Comparison of ENCODE assay signal across 10 mouse cellular contexts in genomic region chr2:119994839-119995238, GRCm38 (mm10). TPM values are rescaled to one million over a fixed set of nuclear protein-coding genes. Genes with fewer than 3 reads are reported as not detected.
DNase-seq lines count a peak whose midpoint lies in the region; ATAC-seq and TF ChIP-seq lines count a peak whose summit lies in the region.
"Had no signal": no experiment of that assay in that cellular context is flagged by ENCODE, and none has a peak within 500 bp of the region (broad histone marks: within the 10 kb centered on the region; RNA-seq: fewer than 3 reads in every experiment).

No protein-coding gene starts in this region.

- no peak for ATAC-seq in heart, embryonic 14.5 days (ENCODE audit: insufficient number of reproducible peaks, insufficient read depth, low FRiP score, low read depth)
- ATAC-seq in lung, embryonic 15.5 days (ENCODE audit: borderline replicate concordance, extremely low read depth, low FRiP score, low TSS enrichment) = no peak
- no peak for ATAC-seq in intestine, embryonic 14.5 days (replicated peaks; ENCODE audit: low FRiP score, low TSS enrichment, low read depth)
- no peak for ATAC-seq in frontal cortex, adult (ENCODE audit: low TSS enrichment)

- peaks cover 12 to 30% of the 10 kb centered on the region in 2 experiments for H3K4me1 ChIP-seq in heart, embryonic 14.5 days (ENCODE audit: control insufficient read depth in 2 of 2, insufficient read depth in 2 of 2, low read length in 2 of 2)
- H3K4me1 ChIP-seq in lung, embryonic 15.5 days = peaks cover 22% of the 10 kb centered on the region
- H3K4me1 ChIP-seq in intestine, embryonic 14.5 days (replicated peaks; ENCODE audit: control insufficient read depth, insufficient read depth, low read length) = peaks cover 3% of the 10 kb centered on the region; the same call in 1 of the 2 replicates
- H3K4me1 ChIP-seq in olfactory bulb, adult 2 months (ENCODE audit: control insufficient read depth, insufficient read depth, low read length) = peaks cover 24% of the 10 kb centered on the region
- H3K4me1 ChIP-seq in cerebellum, adult 2 months (ENCODE audit: control insufficient read depth, insufficient read depth, low read length) = peaks cover 13% of the 10 kb centered on the region
- H3K4me1 ChIP-seq: forebrain, embryonic 12.5 days had no signal

- H3K4me3 ChIP-seq in heart, embryonic 14.5 days (ENCODE audit: control insufficient read depth in 1 of 2, insufficient read depth in 1 of 2, low read depth in 1 of 2, low read length in 2 of 2) = no peak overlapping the region
- no peak overlapping the region for H3K4me3 ChIP-seq in lung, embryonic 15.5 days
- no peak overlapping the region for H3K4me3 ChIP-seq in intestine, embryonic 14.5 days (ENCODE audit: low read depth, low read length)
- no peak overlapping the region for H3K4me3 ChIP-seq in olfactory bulb, adult 2 months (ENCODE audit: insufficient read depth, low read depth, low read length)
- no peak overlapping the region for H3K4me3 ChIP-seq in cerebellum, adult 2 months (replicated peaks; ENCODE audit: insufficient read depth, low read depth, low read length)
- H3K4me3 ChIP-seq: forebrain, embryonic 12.5 days; myocyte had no signal

- H3K4me2 ChIP-seq in heart, embryonic 14.5 days (ENCODE audit: low read length) = no peak overlapping the region
- no peak overlapping the region for H3K4me2 ChIP-seq in lung, embryonic 15.5 days
- no peak overlapping the region for H3K4me2 ChIP-seq in intestine, embryonic 14.5 days (ENCODE audit: low read length)
- H3K4me2 ChIP-seq: forebrain, embryonic 12.5 days had no signal

- 0 out of 2 replicates have a peak, but pooled peaks cover 6% of the 10 kb centered on the region for H3K36me3 ChIP-seq in heart, embryonic 14.5 days (ENCODE audit: control insufficient read depth, insufficient read depth, low read length)
- peaks cover 6% of the 10 kb centered on the region; the same call in 1 of the 2 replicates for H3K36me3 ChIP-seq in lung, embryonic 15.5 days
- H3K36me3 ChIP-seq in intestine, embryonic 14.5 days (ENCODE audit: control insufficient read depth, insufficient read depth, low read length) = peaks cover 6% of the 10 kb centered on the region; the same call in 1 of the 2 replicates

- no peaks in the 10 kb centered on the region for H3K27me3 ChIP-seq in heart, embryonic 14.5 days (ENCODE audit: control insufficient read depth, insufficient read depth, low read length)
- H3K27me3 ChIP-seq in lung, embryonic 15.5 days = no peaks in the 10 kb centered on the region
- H3K27me3 ChIP-seq in intestine, embryonic 14.5 days (replicated peaks; ENCODE audit: control insufficient read depth, insufficient read depth, low read length) = no peaks in the 10 kb centered on the region
- H3K27me3 ChIP-seq in cerebellum, adult 2 months (ENCODE audit: control insufficient read depth, insufficient read depth, low read length) = no peaks in the 10 kb centered on the region
- H3K27me3 ChIP-seq: forebrain, embryonic 12.5 days had no signal

- no peak for TF ChIP-seq POLR2A in olfactory bulb, adult 2 months (IDR thresholded peaks at IDR 0.05; ENCODE audit: insufficient read depth, low read depth, low read length)
- no peak for TF ChIP-seq POLR2A in cerebellum, adult 2 months (IDR thresholded peaks at IDR 0.05; ENCODE audit: borderline replicate concordance, insufficient read depth, low read length)

- 48% methylated on average over 6 of the region's 6 CpGs for WGBS in heart, embryonic 14.5 days
- 74% methylated on average over 6 of the region's 6 CpGs for WGBS in lung, embryonic 15.5 days
- 85% methylated on average over 6 of the region's 6 CpGs for WGBS in intestine, embryonic 14.5 days
- WGBS in olfactory bulb, adult 2 months = 83% methylated on average over 6 of the region's 6 CpGs
- 81% methylated on average over 6 of the region's 6 CpGs for WGBS in cerebellum, adult 2 months

- DNase-seq in heart, adult 9 months (ENCODE audit: low spot score in 2 of 2) = no peak
- no peak for DNase-seq in lung, postnatal 10 days
- DNase-seq in intestine, embryonic 14.5 days (ENCODE audit: low spot score) = no peak
- DNase-seq in cerebellum, adult 2 months = no peak

- H3K27ac ChIP-seq in heart, embryonic 14.5 days (replicated peaks in 1 of 2; ENCODE audit: control insufficient read depth in 1 of 2, insufficient read depth in 1 of 2, low read depth in 2 of 2, low read length in 2 of 2) = peak overlapping the region; percentile 79 to 88; a peak in 3 of 4 replicates
- H3K27ac ChIP-seq in lung, embryonic 15.5 days = peak overlapping the region; percentile 87
- peak overlapping the region; percentile 64; the same call in 1 of the 2 replicates for H3K27ac ChIP-seq in intestine, embryonic 14.5 days (ENCODE audit: low read depth)
- H3K27ac ChIP-seq in olfactory bulb, adult 2 months (ENCODE audit: insufficient read depth, low read depth, low read length) = peak overlapping the region; percentile 23
- H3K27ac ChIP-seq in cerebellum, adult 2 months (ENCODE audit: insufficient read depth, low read length) = no peak overlapping the region

- no peaks in the 10 kb centered on the region for H3K9me3 ChIP-seq in heart, embryonic 14.5 days (ENCODE audit: control insufficient read depth, low read length)
- no peaks in the 10 kb centered on the region for H3K9me3 ChIP-seq in lung, embryonic 15.5 days
- no peaks in the 10 kb centered on the region for H3K9me3 ChIP-seq in intestine, embryonic 14.5 days (ENCODE audit: control insufficient read depth, low read length)
- H3K9me3 ChIP-seq: forebrain, embryonic 12.5 days had no signal

- H3K9ac ChIP-seq in heart, embryonic 14.5 days (ENCODE audit: low read length) = no peak overlapping the region; the same call in 1 of the 2 replicates
- H3K9ac ChIP-seq in lung, embryonic 15.5 days = no peak overlapping the region
- no peak overlapping the region for H3K9ac ChIP-seq in intestine, embryonic 14.5 days (ENCODE audit: low read length)
- H3K9ac ChIP-seq: forebrain, embryonic 12.5 days had no signal

- no peak for TF ChIP-seq CTCF in olfactory bulb, adult 2 months (IDR thresholded peaks at IDR 0.05; ENCODE audit: insufficient read depth, low read depth, low read length)
- TF ChIP-seq CTCF in cerebellum, adult 2 months (IDR thresholded peaks at IDR 0.05; ENCODE audit: borderline replicate concordance, insufficient read depth, low read depth, low read length) = no peak

RNA-seq across cellular contexts. Expression of gene Mapkbp1, which starts 22.3 kb away (rescaled TPM):
- 1.7 and 2.1 TPM in 2 replicates for polyA plus RNA-seq in heart, embryonic 14.5 days (2014; fragmentation: Nextera tagmentation; extraction: Ambion mirVana)
- 2.6 and 3.0 TPM in 2 replicates for polyA plus RNA-seq in lung, embryonic 15.5 days (2015; fragmentation: Nextera tagmentation; extraction: Ambion mirVana)
- polyA plus RNA-seq in intestine, embryonic 14.5 days (2014; fragmentation: Nextera tagmentation; extraction: Ambion mirVana) = 3.6 and 3.9 TPM in 2 replicates
- not detected in 2 replicates for polyA plus RNA-seq in olfactory bulb, adult 2 months (2012; ENCODE audit: insufficient read depth, insufficient read length, low replicate concordance, missing spikeins)
- polyA plus RNA-seq in cerebellum, adult 2 months (2012; rRNA removed) = 37.6 and 42.2 TPM in 2 replicates

RNA-seq across cellular contexts. Expression of gene Jmjd7, which starts 32.4 kb away (rescaled TPM):
- polyA plus RNA-seq in heart, embryonic 14.5 days (2014; fragmentation: Nextera tagmentation; extraction: Ambion mirVana) = 18.1 and 20.7 TPM in 2 replicates
- 20.0 and 21.2 TPM in 2 replicates for polyA plus RNA-seq in lung, embryonic 15.5 days (2015; fragmentation: Nextera tagmentation; extraction: Ambion mirVana)
- polyA plus RNA-seq in intestine, embryonic 14.5 days (2014; fragmentation: Nextera tagmentation; extraction: Ambion mirVana) = 18.9 and 20.1 TPM in 2 replicates
- not detected in 2 replicates for polyA plus RNA-seq in olfactory bulb, adult 2 months (2012; ENCODE audit: insufficient read depth, insufficient read length, low replicate concordance, missing spikeins)
- polyA plus RNA-seq in cerebellum, adult 2 months (2012; rRNA removed) = 11.2 and 11.9 TPM in 2 replicates

RNA-seq across cellular contexts. Expression of gene Gm28042, which starts 32.5 kb away (rescaled TPM):
- 1.9 and 3.6 TPM in 2 replicates for polyA plus RNA-seq in heart, embryonic 14.5 days (2014; fragmentation: Nextera tagmentation; extraction: Ambion mirVana)
- polyA plus RNA-seq in lung, embryonic 15.5 days (2015; fragmentation: Nextera tagmentation; extraction: Ambion mirVana) = 2.1 and 3.1 TPM in 2 replicates
- 2.2 and 3.0 TPM in 2 replicates for polyA plus RNA-seq in intestine, embryonic 14.5 days (2014; fragmentation: Nextera tagmentation; extraction: Ambion mirVana)
- polyA plus RNA-seq in olfactory bulb, adult 2 months (2012; ENCODE audit: insufficient read depth, insufficient read length, low replicate concordance, missing spikeins) = not detected in 2 replicates
- polyA plus RNA-seq in cerebellum, adult 2 months (2012; rRNA removed) = 9.0 and 10.8 TPM in 2 replicates

RNA-seq across cellular contexts. Expression of gene Pla2g4b, which starts 38.4 kb away (rescaled TPM):
- polyA plus RNA-seq in heart, embryonic 14.5 days (2014; fragmentation: Nextera tagmentation; extraction: Ambion mirVana) = 0.84 and 0.86 TPM in 2 replicates
- polyA plus RNA-seq in lung, embryonic 15.5 days (2015; fragmentation: Nextera tagmentation; extraction: Ambion mirVana) = 1.0 and 1.3 TPM in 2 replicates
- polyA plus RNA-seq in intestine, embryonic 14.5 days (2014; fragmentation: Nextera tagmentation; extraction: Ambion mirVana) = 0.72 and 1.4 TPM in 2 replicates
- not detected in 2 replicates for polyA plus RNA-seq in olfactory bulb, adult 2 months (2012; ENCODE audit: insufficient read depth, insufficient read length, low replicate concordance, missing spikeins)
- polyA plus RNA-seq in cerebellum, adult 2 months (2012; rRNA removed) = 12.9 and 16.9 TPM in 2 replicates

Comparison
In these comparisons a context has a peak if more than half of its experiments do, and no peak if none do; other contexts are left out.
1. RNA of gene Jmjd7, which starts 32.4 kb away (polyA plus RNA-seq): 20.0 to 21.2 TPM in lung, embryonic 15.5 days, 18.9 to 20.1 TPM in intestine, embryonic 14.5 days, 18.1 to 20.7 TPM in heart, embryonic 14.5 days and 11.2 to 11.9 TPM in cerebellum, adult 2 months; not detected in olfactory bulb, adult 2 months; every median in the first group is over 10 times any median in the second.